Mouse (Mus musculus) embryo, embryonic 10.5 days (tissue): Measurements from ENCODE around the gene Rpl31.

Experiments used
- DNase-seq: peaks from one replicate; pipeline ENCODE4 v3.0.0-alpha.2; 2015; ENCODE audit warnings: low spot score

Rpl31 gene

GRCm38 (mm10) chr1:39400173-39400572 is 32.5 kb downstream of the Rpl31 start:
- no peak for DNase-seq

- DNase-seq, result no peak
Measured at GRCm38 (mm10) chr1:39407108-39407507, 39.5 kb downstream of the Rpl31 start.

GRCm38 (mm10) chr1:39408123-39408522 is 40.5 kb downstream of the Rpl31 start:
- no peak for DNase-seq

GRCm38 (mm10) chr1:39408668-39409067 is 41.0 kb downstream of the Rpl31 start:
- no peak for DNase-seq

GRCm38 (mm10) chr1:39410085-39410821 is 42.6 kb downstream of the Rpl31 start:
- peak; percentile 8 for DNase-seq

GRCm38 (mm10) chr1:39417817-39418216 is 50.2 kb downstream of the Rpl31 start:
- no peak for DNase-seq

GRCm38 (mm10) chr1:39418852-39419251 is 51.2 kb downstream of the Rpl31 start:
- DNase-seq, result no peak

- DNase-seq, result no peak
Measured at GRCm38 (mm10) chr1:39420987-39421386, 53.3 kb downstream of the Rpl31 start.
